Mouse (Mus musculus): ENCODE measurements at regions not wholly inside any gene's neighbourhood (a gene's known extent, or its start where the extent isn't known, plus 50 kb on each side); places are given as distances from the start of the nearest gene placed in this dataset.

DNA sequence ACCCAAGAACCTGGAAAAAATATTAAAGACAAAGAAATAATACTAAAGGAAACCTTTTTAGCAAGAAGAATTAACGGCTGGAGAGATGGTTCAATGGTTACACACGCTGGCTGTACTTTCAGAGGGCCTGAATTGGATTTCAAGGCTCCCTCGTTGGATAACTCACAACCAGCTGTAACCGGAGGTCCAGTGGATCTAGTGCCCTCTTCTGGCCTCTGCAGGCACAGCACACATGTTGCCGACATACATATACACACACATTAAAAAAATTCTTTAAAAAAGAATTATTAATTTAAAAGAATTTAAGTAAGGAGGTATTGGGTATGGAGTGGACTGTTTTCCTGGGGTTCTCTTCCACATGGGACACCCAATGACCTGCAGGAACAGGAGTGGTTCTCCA is 111.7 kb upstream of the Slc22a12 start:
- no peak overlapping the region for H3K4me2 ChIP-seq (ENCODE audit: insufficient read depth, low read depth, poor library complexity, severe bottlenecking)
- in situ Hi-C loops (cut with MboI; ENCODE audit: low pct_ligation_motif_present, low pct_unique_long_range_greater_than_20kb, low sequenced_read_pairs) (no loop called here), dilution Hi-C loops (cut with MboI; ENCODE audit: extremely low pct_ligation_motif_present, extremely low pct_unique_long_range_greater_than_20kb, low sequenced_read_pairs) (no loop called here)
- TF ChIP-seq CTCF (conservative IDR thresholded peaks at IDR 0.05 in 1 of 2, IDR thresholded peaks at IDR 0.05 in 1 of 2; ENCODE audit: low read depth in 2 of 2, low read length in 2 of 2) (peak in 1 of 2 experiments; percentile 38; a peak in 1 of 4 replicates), JUN (IDR thresholded peaks at IDR 0.05; ENCODE audit: insufficient read depth, low read depth, low read length) (no peak)
- no peak overlapping the region for H3K9ac ChIP-seq (ENCODE audit: insufficient read depth, low read depth)
- H3K9me3 ChIP-seq (replicated peaks; ENCODE audit: low read length), result peaks cover 3% of the 10 kb centered on the region
- peaks cover 0 to 3% of the 10 kb centered on the region in 2 experiments; a peak in 1 of 4 replicates for H3K4me1 ChIP-seq (ENCODE audit: control insufficient read depth in 1 of 2, insufficient read depth in 2 of 2)
- H3K79me2 ChIP-seq (replicated peaks; ENCODE audit: control insufficient read depth, extremely low read depth, insufficient read depth, poor library complexity, severe bottlenecking), result no peaks in the 10 kb centered on the region
- no peaks in the 10 kb centered on the region for H3K27me3 ChIP-seq (replicated peaks)
- no peaks in the 10 kb centered on the region for H3K36me3 ChIP-seq (replicated peaks in 1 of 2; ENCODE audit: control insufficient read depth in 1 of 2, insufficient read depth in 1 of 2, low read length in 1 of 2)
- no peak overlapping the region for H3K27ac ChIP-seq (ENCODE audit: insufficient read depth, low read depth)
- no peak for DNase-seq (ENCODE audit: extremely low read depth)
- no peak overlapping the region for H3K4me3 ChIP-seq (replicated peaks in 1 of 3; ENCODE audit: low read depth in 2 of 3, low read length in 2 of 3, poor library complexity in 1 of 3)

DNA sequence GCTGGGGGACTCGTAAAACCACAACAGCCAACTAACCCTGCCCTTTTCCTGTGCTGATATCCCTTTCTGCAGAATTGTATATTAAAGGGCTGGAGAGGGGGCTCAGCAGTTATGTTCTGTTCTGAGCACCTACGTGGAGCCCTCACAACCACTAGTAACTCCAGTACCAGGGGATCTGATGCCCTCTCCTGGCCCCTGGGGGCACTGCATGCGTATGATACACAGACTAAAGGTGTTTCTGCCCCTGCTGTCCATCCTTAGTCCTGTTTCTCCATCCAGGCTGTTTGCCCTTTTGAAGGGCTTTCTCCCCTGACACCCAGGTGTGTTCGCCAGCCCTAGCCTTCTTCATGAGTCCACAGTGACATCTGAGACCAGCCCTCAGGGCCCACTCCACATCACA is 109.9 kb upstream of the Slc22a12 start:
- Histone ChIP-seq H3K9ac (ENCODE audit: insufficient read depth, low read depth) (no peak overlapping the region), H3K79me2 (replicated peaks; ENCODE audit: control insufficient read depth, extremely low read depth, insufficient read depth, poor library complexity, severe bottlenecking) (no peaks in the 10 kb centered on the region), H3K27ac (ENCODE audit: insufficient read depth, low read depth) (no peak overlapping the region), H3K36me3 (replicated peaks in 1 of 2; ENCODE audit: control insufficient read depth in 1 of 2, insufficient read depth in 1 of 2, low read length in 1 of 2) (no peaks in the 10 kb centered on the region), H3K4me2 (ENCODE audit: insufficient read depth, low read depth, poor library complexity, severe bottlenecking) (no peak overlapping the region), H3K9me3 (replicated peaks; ENCODE audit: low read length) (peaks cover 3% of the 10 kb centered on the region), H3K4me3 (replicated peaks in 1 of 3; ENCODE audit: low read depth in 2 of 3, low read length in 2 of 3, poor library complexity in 1 of 3) (no peak overlapping the region), H3K4me1 (ENCODE audit: control insufficient read depth in 1 of 2, insufficient read depth in 2 of 2) (peaks cover 0 to 3% of the 10 kb centered on the region in 2 experiments; a peak in 1 of 4 replicates), H3K27me3 (replicated peaks) (no peaks in the 10 kb centered on the region)
- dilution Hi-C loops (cut with MboI; ENCODE audit: extremely low pct_ligation_motif_present, extremely low pct_unique_long_range_greater_than_20kb, low sequenced_read_pairs) (no loop called here), in situ Hi-C loops (cut with MboI; ENCODE audit: low pct_ligation_motif_present, low pct_unique_long_range_greater_than_20kb, low sequenced_read_pairs) (no loop called here)
- no peak for DNase-seq (ENCODE audit: extremely low read depth)
- TF ChIP-seq RAD21 (IDR thresholded peaks at IDR 0.05; ENCODE audit: low read depth, low read length) (peak; percentile 32), SMC3 (IDR thresholded peaks at IDR 0.05; ENCODE audit: low read depth, low read length) (peak; percentile 42), CTCF (conservative IDR thresholded peaks at IDR 0.05 in 1 of 2, IDR thresholded peaks at IDR 0.05 in 1 of 2; ENCODE audit: low read depth in 2 of 2, low read length in 2 of 2) (peak; percentile 26 to 58; a peak in 3 of 4 replicates), SIN3A (IDR thresholded peaks at IDR 0.05; ENCODE audit: low read length) (no peak)

DNA sequence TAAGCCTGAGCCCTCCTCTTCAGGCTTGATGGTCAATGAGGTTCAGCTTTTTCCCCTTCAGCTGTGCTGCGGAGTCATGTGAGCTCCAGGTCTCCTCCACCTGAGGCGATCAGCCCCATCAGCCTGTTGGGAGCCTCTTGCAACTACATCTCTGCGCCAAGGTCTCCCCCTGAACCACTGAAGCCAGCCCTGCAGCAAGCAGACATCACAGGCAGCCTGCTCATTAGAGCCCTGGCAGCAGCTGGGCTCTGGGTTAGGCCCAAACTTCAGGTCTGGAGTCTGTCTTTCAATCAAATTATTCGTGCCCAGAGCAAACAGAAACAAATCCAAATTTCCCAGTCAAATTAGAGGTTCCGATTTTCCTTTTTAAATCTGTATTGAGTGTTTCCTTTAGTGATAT is 108.4 kb upstream of the Slc22a12 start:
- Histone ChIP-seq H3K36me3 (replicated peaks in 1 of 2; ENCODE audit: control insufficient read depth in 1 of 2, insufficient read depth in 1 of 2, low read length in 1 of 2) (no peaks in the 10 kb centered on the region), H3K4me2 (ENCODE audit: insufficient read depth, low read depth, poor library complexity, severe bottlenecking) (no peak overlapping the region), H3K27ac (ENCODE audit: insufficient read depth, low read depth) (no peak overlapping the region), H3K9ac (ENCODE audit: insufficient read depth, low read depth) (no peak overlapping the region), H3K9me3 (replicated peaks; ENCODE audit: low read length) (peaks cover 9% of the 10 kb centered on the region), H3K79me2 (replicated peaks; ENCODE audit: control insufficient read depth, extremely low read depth, insufficient read depth, poor library complexity, severe bottlenecking) (no peaks in the 10 kb centered on the region), H3K4me3 (replicated peaks in 1 of 3; ENCODE audit: low read depth in 2 of 3, low read length in 2 of 3, poor library complexity in 1 of 3) (no peak overlapping the region), H3K27me3 (replicated peaks) (no peaks in the 10 kb centered on the region), H3K4me1 (ENCODE audit: control insufficient read depth in 1 of 2, insufficient read depth in 2 of 2) (peaks cover 0 to 3% of the 10 kb centered on the region in 2 experiments; a peak in 1 of 4 replicates)
- DNase-seq (ENCODE audit: extremely low read depth), result no peak
- dilution Hi-C loops (cut with MboI; ENCODE audit: extremely low pct_ligation_motif_present, extremely low pct_unique_long_range_greater_than_20kb, low sequenced_read_pairs), result no loop called here
- TF ChIP-seq BHLHE40 (IDR thresholded peaks at IDR 0.05; ENCODE audit: low read depth, low read length), result no peak
- TF ChIP-seq USF2 (conservative IDR thresholded peaks at IDR 0.05; ENCODE audit: low read depth, low read length), result no peak
- no peak for TF ChIP-seq ELF1 (IDR thresholded peaks at IDR 0.05; ENCODE audit: low read depth, low read length)
- no peak for TF ChIP-seq TCF12 (IDR thresholded peaks at IDR 0.05; ENCODE audit: low read depth, low read length)
- no peak for TF ChIP-seq MAX (IDR thresholded peaks at IDR 0.05; ENCODE audit: low read length)
- TF ChIP-seq RCOR1 (conservative IDR thresholded peaks at IDR 0.05; ENCODE audit: low read depth, low read length), result no peak
- no peak for TF ChIP-seq NELFE (IDR thresholded peaks at IDR 0.05; ENCODE audit: low read depth, low read length)
- no peak for TF ChIP-seq JUND (conservative IDR thresholded peaks at IDR 0.05; ENCODE audit: low read depth, low read length)
- TF ChIP-seq JUN (IDR thresholded peaks at IDR 0.05; ENCODE audit: insufficient read depth, low read depth, low read length), result no peak
- in situ Hi-C loops (cut with MboI; ENCODE audit: low pct_ligation_motif_present, low pct_unique_long_range_greater_than_20kb, low sequenced_read_pairs), result no loop called here

Measured in CH12.LX (cell line).